Mouse (Mus musculus) midbrain, embryonic 10.5 days (tissue): ENCODE results near the gene Rnf115. TPM values are rescaled to one million over a fixed set of nuclear protein-coding genes. Genes with fewer than 3 reads are reported as not detected.

ENCODE experiments used
- DNase-seq: peaks from one replicate; pipeline ENCODE4 v3.0.0-alpha.2; 2017; ENCODE audit warnings: low spot score
- H3K27ac ChIP-seq: fragments of 300-500 bp; sonication (generic); replicated peaks from 2 replicates; pipeline ENCODE4 v1.5.1; 2016; ENCODE audit warnings: mild to moderate bottlenecking
- H3K27me3 ChIP-seq: fragments of 300-500 bp; sonication (generic); 2 replicates; pipeline ENCODE4 v1.6.1; 2016; ENCODE audit warnings: low read depth, mild to moderate bottlenecking; ENCODE audit not compliant: poor library complexity, severe bottlenecking
- H3K36me3 ChIP-seq: fragments of 300-500 bp; sonication (generic); 2 replicates; pipeline ENCODE4 v1.6.1; 2016; ENCODE audit warnings: mild to moderate bottlenecking, moderate library complexity
- H3K4me1 ChIP-seq: fragments of 300-500 bp; sonication (generic); 2 replicates; pipeline ENCODE4 v1.6.1; 2016
- H3K4me3 ChIP-seq: fragments of 300-500 bp; sonication (generic); 2 replicates; pipeline ENCODE4 v1.5.1; 2016; ENCODE audit warnings: mild to moderate bottlenecking, moderate library complexity
- H3K9me3 ChIP-seq: fragments of 300-500 bp; sonication (generic); replicated peaks from 2 replicates; pipeline ENCODE4 v1.6.1; 2016; ENCODE audit warnings: mild to moderate bottlenecking
- WGBS: fragments of 180-500 bp; shearing (Covaris S2); methylation state at CpG from one replicate; pipeline ENCODE4 v1.1.7; 2016; 5-methylcytosine and 5-hydroxymethylcytosine counted together
- polyA plus RNA-seq: library from polyadenylated mRNA; unstranded; fragments of >200 nt; fragmentation: Nextera tagmentation; extraction: Ambion mirVana; gene quantifications from 2 replicates; pipeline ENCODE4 v1.2.1, GENCODE M21; 2016

Gene Rnf115
- polyA plus RNA-seq, 1 experiment from 2014 or later = 73.5 TPM

GRCm38 (mm10) chr3:96755935-96756334 is 28.5 kb downstream of the Rnf115 start:
- Histone ChIP-seq H3K27ac (no peak overlapping the region), H3K9me3 (no peaks in the 10 kb centered on the region), H3K4me1 (no peaks in the 10 kb centered on the region), H3K36me3 (peaks cover 16% of the 10 kb centered on the region), H3K27me3 (no peaks in the 10 kb centered on the region), H3K4me3 (no peak overlapping the region)
- DNase-seq = no peak
- WGBS = 100% methylated on average over 1 of the region's 1 CpGs

GRCm38 (mm10) chr3:96757691-96758090 is 30.2 kb downstream of the Rnf115 start:
- 71% methylated on average over 7 of the region's 7 CpGs for WGBS
- Histone ChIP-seq H3K27ac (no peak overlapping the region), H3K27me3 (no peaks in the 10 kb centered on the region), H3K4me3 (no peak overlapping the region), H3K9me3 (no peaks in the 10 kb centered on the region), H3K36me3 (peaks cover 22% of the 10 kb centered on the region), H3K4me1 (no peaks in the 10 kb centered on the region)
- no peak for DNase-seq

GRCm38 (mm10) chr3:96759695-96760094 is 32.2 kb downstream of the Rnf115 start:
- 96% methylated on average over 4 of the region's 4 CpGs for WGBS
- no peak for DNase-seq
- Histone ChIP-seq H3K36me3 (peaks cover 22% of the 10 kb centered on the region), H3K9me3 (no peaks in the 10 kb centered on the region), H3K27ac (no peak overlapping the region), H3K27me3 (no peaks in the 10 kb centered on the region), H3K4me1 (no peaks in the 10 kb centered on the region), H3K4me3 (no peak overlapping the region)

- 76% methylated on average over 1 of the region's 1 CpGs for WGBS
- Histone ChIP-seq H3K36me3 (peaks cover 7% of the 10 kb centered on the region; the same call in 1 of the 2 replicates), H3K9me3 (no peaks in the 10 kb centered on the region), H3K4me1 (peaks cover 3% of the 10 kb centered on the region; the same call in 1 of the 2 replicates), H3K27ac (no peak overlapping the region), H3K27me3 (no peaks in the 10 kb centered on the region), H3K4me3 (no peak overlapping the region)
- no peak for DNase-seq
Observed at GRCm38 (mm10) chr3:96764528-96764927, 37.1 kb downstream of the Rnf115 start.

GRCm38 (mm10) chr3:96769971-96770370 is 42.5 kb downstream of the Rnf115 start:
- Histone ChIP-seq H3K9me3 (no peaks in the 10 kb centered on the region), H3K27ac (no peak overlapping the region), H3K4me3 (no peak overlapping the region), H3K4me1 (peaks cover 3% of the 10 kb centered on the region; the same call in 1 of the 2 replicates), H3K36me3 (no peaks in the 10 kb centered on the region), H3K27me3 (no peaks in the 10 kb centered on the region)
- DNase-seq = no peak
- 90% methylated on average over 5 of the region's 5 CpGs for WGBS

GRCm38 (mm10) chr3:96772949-96773348 is 45.5 kb downstream of the Rnf115 start:
- WGBS = 63% methylated on average over 1 of the region's 1 CpGs
- Histone ChIP-seq H3K36me3 (peaks cover 18% of the 10 kb centered on the region), H3K4me3 (no peak overlapping the region), H3K4me1 (no peaks in the 10 kb centered on the region), H3K27ac (no peak overlapping the region), H3K27me3 (no peaks in the 10 kb centered on the region), H3K9me3 (no peaks in the 10 kb centered on the region)
- DNase-seq = no peak

GRCm38 (mm10) chr3:96777120-96777519 is 49.7 kb downstream of the Rnf115 start:
- H3K27me3 ChIP-seq = no peaks in the 10 kb centered on the region
- no peaks in the 10 kb centered on the region for H3K9me3 ChIP-seq
- no peak overlapping the region for H3K27ac ChIP-seq
- peaks cover 19% of the 10 kb centered on the region for H3K36me3 ChIP-seq
- no peak overlapping the region for H3K4me3 ChIP-seq
- 83% methylated on average over 3 of the region's 3 CpGs for WGBS
- DNase-seq = no peak
- H3K4me1 ChIP-seq = no peaks in the 10 kb centered on the region

GRCm38 (mm10) chr3:96782236-96782635 is 54.8 kb downstream of the Rnf115 start:
- peaks cover 33% of the 10 kb centered on the region for H3K36me3 ChIP-seq
- no peaks in the 10 kb centered on the region for H3K9me3 ChIP-seq
- no peaks in the 10 kb centered on the region for H3K4me1 ChIP-seq
- WGBS = 84% methylated on average over 8 of the region's 8 CpGs
- DNase-seq = no peak
- H3K4me3 ChIP-seq = no peak overlapping the region
- no peak overlapping the region for H3K27ac ChIP-seq
- H3K27me3 ChIP-seq = no peaks in the 10 kb centered on the region

GRCm38 (mm10) chr3:96787784-96788183 is 60.3 kb downstream of the Rnf115 start:
- Histone ChIP-seq H3K4me1 (no peaks in the 10 kb centered on the region), H3K4me3 (no peak overlapping the region), H3K9me3 (no peaks in the 10 kb centered on the region), H3K27me3 (no peaks in the 10 kb centered on the region), H3K27ac (no peak overlapping the region), H3K36me3 (peaks cover 68% of the 10 kb centered on the region)
- WGBS = 94% methylated on average over 1 of the region's 1 CpGs
- DNase-seq = no peak

GRCm38 (mm10) chr3:96788506-96788905 is 61.0 kb downstream of the Rnf115 start:
- Histone ChIP-seq H3K27ac (no peak overlapping the region), H3K4me1 (no peaks in the 10 kb centered on the region), H3K9me3 (no peaks in the 10 kb centered on the region), H3K27me3 (no peaks in the 10 kb centered on the region), H3K4me3 (no peak overlapping the region), H3K36me3 (peaks cover 70% of the 10 kb centered on the region)
- WGBS = 88% methylated on average over 8 of the region's 8 CpGs
- no peak for DNase-seq

GRCm38 (mm10) chr3:96800254-96800653 is 72.8 kb downstream of the Rnf115 start:
- H3K27ac ChIP-seq = no peak overlapping the region
- H3K36me3 ChIP-seq = peaks cover 10% of the 10 kb centered on the region
- 90% methylated on average over 11 of the region's 11 CpGs for WGBS
- no peaks in the 10 kb centered on the region for H3K27me3 ChIP-seq
- no peaks in the 10 kb centered on the region; the same call in 1 of the 2 replicates for H3K9me3 ChIP-seq
- H3K4me3 ChIP-seq = no peak overlapping the region
- DNase-seq = no peak
- no peaks in the 10 kb centered on the region for H3K4me1 ChIP-seq

GRCm38 (mm10) chr3:96802214-96802613 is 74.8 kb downstream of the Rnf115 start:
- Histone ChIP-seq H3K36me3 (peaks cover 4% of the 10 kb centered on the region; the same call in 1 of the 2 replicates), H3K4me3 (no peak overlapping the region), H3K9me3 (no peaks in the 10 kb centered on the region; the same call in 1 of the 2 replicates), H3K27me3 (no peaks in the 10 kb centered on the region), H3K4me1 (no peaks in the 10 kb centered on the region), H3K27ac (no peak overlapping the region)
- WGBS = 90% methylated on average over 1 of the region's 1 CpGs
- no peak for DNase-seq

- no peaks in the 10 kb centered on the region; the same call in 1 of the 2 replicates for H3K9me3 ChIP-seq
- H3K27ac ChIP-seq = no peak overlapping the region
- H3K27me3 ChIP-seq = no peaks in the 10 kb centered on the region
- peaks cover under 1% of the 10 kb centered on the region for H3K4me1 ChIP-seq
- H3K36me3 ChIP-seq = peaks cover 4% of the 10 kb centered on the region; the same call in 1 of the 2 replicates
- no peak overlapping the region for H3K4me3 ChIP-seq
- DNase-seq = no peak
- 75% methylated on average over 3 of the region's 3 CpGs for WGBS
Observed at GRCm38 (mm10) chr3:96808136-96808535, 80.7 kb downstream of the Rnf115 start.

GRCm38 (mm10) chr3:96808651-96809050 is 81.2 kb downstream of the Rnf115 start:
- peak overlapping the region; percentile 63; the same call in 1 of the 2 replicates for H3K27ac ChIP-seq
- H3K4me1 ChIP-seq = peaks cover 5% of the 10 kb centered on the region
- H3K9me3 ChIP-seq = no peaks in the 10 kb centered on the region; the same call in 1 of the 2 replicates
- no peak for DNase-seq
- H3K4me3 ChIP-seq = no peak overlapping the region
- WGBS = 79% methylated on average over 3 of the region's 3 CpGs
- H3K27me3 ChIP-seq = no peaks in the 10 kb centered on the region
- peaks cover 4% of the 10 kb centered on the region; the same call in 1 of the 2 replicates for H3K36me3 ChIP-seq
